Mouse (Mus musculus) heart, embryonic 10.5 days (tissue): ENCODE results near the gene Olfr545. TPM values are rescaled to one million over a fixed set of nuclear protein-coding genes. Genes with fewer than 3 reads are reported as not detected.

Experiments used
- DNase-seq: peaks from one replicate; pipeline ENCODE4 v3.0.0-alpha.2; 2017; ENCODE audit warnings: low spot score
- H3K27ac ChIP-seq: fragments of 300-500 bp; sonication (generic); 2 replicates; pipeline ENCODE4 v1.5.1; 2016; ENCODE audit warnings: mild to moderate bottlenecking
- H3K27me3 ChIP-seq: fragments of 300-500 bp; sonication (generic); 2 replicates; pipeline ENCODE4 v1.6.1; 2016; ENCODE audit warnings: mild to moderate bottlenecking; ENCODE audit not compliant: poor library complexity, insufficient read depth, severe bottlenecking
- H3K36me3 ChIP-seq: fragments of 300-500 bp; sonication (generic); 2 replicates; pipeline ENCODE4 v1.6.1; 2016; ENCODE audit warnings: mild to moderate bottlenecking, moderate library complexity
- H3K4me1 ChIP-seq: fragments of 300-500 bp; sonication (generic); 2 replicates; pipeline ENCODE4 v1.6.1; 2016; ENCODE audit warnings: mild to moderate bottlenecking
- H3K4me3 ChIP-seq: fragments of 300-500 bp; sonication (generic); 2 replicates; pipeline ENCODE4 v1.5.1; 2016; ENCODE audit warnings: mild to moderate bottlenecking, moderate library complexity
- H3K9me3 ChIP-seq: fragments of 300-500 bp; sonication (generic); 2 replicates; pipeline ENCODE4 v1.6.1; 2016; ENCODE audit warnings: mild to moderate bottlenecking, moderate library complexity
- WGBS: fragments of 180-500 bp; shearing (Covaris S2); methylation state at CpG from one replicate; pipeline ENCODE4 v1.1.7; 2016; 5-methylcytosine and 5-hydroxymethylcytosine counted together
- polyA plus RNA-seq: library from polyadenylated mRNA; unstranded; fragments of >200 nt; fragmentation: Nextera tagmentation; extraction: Ambion mirVana; gene quantifications from 2 replicates; pipeline ENCODE4 v1.2.1, GENCODE M21; 2016

Gene Olfr545
- polyA plus RNA-seq, 1 experiment from 2014 or later = not detected

- DNase-seq = no peak
- 88% methylated on average over 5 of the region's 5 CpGs for WGBS
- no peak overlapping the region for H3K27ac ChIP-seq
- H3K4me1 ChIP-seq = peaks cover 12% of the 10 kb centered on the region; the same call in 1 of the 2 replicates
- H3K27me3 ChIP-seq = no peaks in the 10 kb centered on the region
- no peaks in the 10 kb centered on the region for H3K9me3 ChIP-seq
- H3K4me3 ChIP-seq = no peak overlapping the region
- H3K36me3 ChIP-seq = 0 out of 2 replicates have a peak, but pooled peaks cover 4% of the 10 kb centered on the region
These were observed 22.8 kb downstream of the Olfr545 start for GRCm38 (mm10) chr7:102476601-102477000.

- Histone ChIP-seq H3K27ac (no peak overlapping the region), H3K36me3 (peaks cover 36% of the 10 kb centered on the region), H3K9me3 (no peaks in the 10 kb centered on the region), H3K4me1 (peaks cover 5% of the 10 kb centered on the region; the same call in 1 of the 2 replicates), H3K27me3 (no peaks in the 10 kb centered on the region), H3K4me3 (no peak overlapping the region)
- DNase-seq = no peak
- 62% methylated on average over 5 of the region's 5 CpGs for WGBS
These were observed 26.7 kb downstream of the Olfr545 start for GRCm38 (mm10) chr7:102472675-102473074.

- Histone ChIP-seq H3K27me3 (no peaks in the 10 kb centered on the region), H3K27ac (no peak overlapping the region), H3K9me3 (no peaks in the 10 kb centered on the region), H3K4me3 (no peak overlapping the region), H3K4me1 (peaks cover 2% of the 10 kb centered on the region; the same call in 1 of the 2 replicates), H3K36me3 (peaks cover 82% of the 10 kb centered on the region)
- WGBS = 89% methylated on average over 8 of the region's 8 CpGs
- no peak for DNase-seq
These were observed 31.8 kb downstream of the Olfr545 start for GRCm38 (mm10) chr7:102467566-102467965.

- Histone ChIP-seq H3K27me3 (no peaks in the 10 kb centered on the region), H3K9me3 (no peaks in the 10 kb centered on the region), H3K36me3 (peaks cover 98% of the 10 kb centered on the region), H3K4me3 (no peak overlapping the region), H3K4me1 (no peaks in the 10 kb centered on the region), H3K27ac (no peak overlapping the region)
- DNase-seq = no peak
- WGBS = 87% methylated on average over 5 of the region's 5 CpGs
These were observed 40.6 kb downstream of the Olfr545 start for GRCm38 (mm10) chr7:102458618-102459380.

- 94% methylated on average over 9 of the region's 9 CpGs for WGBS
- Histone ChIP-seq H3K27ac (no peak overlapping the region), H3K27me3 (no peaks in the 10 kb centered on the region), H3K9me3 (no peaks in the 10 kb centered on the region), H3K36me3 (peaks cover 75% of the 10 kb centered on the region), H3K4me1 (peaks cover 13% of the 10 kb centered on the region), H3K4me3 (no peak overlapping the region)
- DNase-seq = no peak
These were observed 52.9 kb downstream of the Olfr545 start for GRCm38 (mm10) chr7:102446438-102446837.

- Histone ChIP-seq H3K9me3 (no peaks in the 10 kb centered on the region), H3K4me1 (peaks cover 13% of the 10 kb centered on the region), H3K4me3 (0 out of 2 replicates have a peak overlapping the region, but pooled peaks have one; percentile 5), H3K27ac (no peak overlapping the region), H3K27me3 (peaks cover 5% of the 10 kb centered on the region), H3K36me3 (peaks cover 54% of the 10 kb centered on the region)
- WGBS = 81% methylated on average over 2 of the region's 2 CpGs
- DNase-seq = no peak
These were observed 55.1 kb downstream of the Olfr545 start for GRCm38 (mm10) chr7:102444301-102444700.

GRCm38 (mm10) chr7:102442432-102442831 is 56.9 kb downstream of the Olfr545 start:
- Histone ChIP-seq H3K27ac (peak overlapping the region; percentile 93), H3K4me1 (peaks cover 13% of the 10 kb centered on the region), H3K27me3 (peaks cover 10% of the 10 kb centered on the region), H3K36me3 (peaks cover 36% of the 10 kb centered on the region), H3K9me3 (no peaks in the 10 kb centered on the region), H3K4me3 (peak overlapping the region; percentile 76)
- WGBS = 2% methylated on average over 4 of the region's 4 CpGs
- no peak for DNase-seq

GRCm38 (mm10) chr7:102441657-102442391 is 57.5 kb downstream of the Olfr545 start, which contains the start of gene Rrm1:
Gene Rrm1, plus strand, starts transcription at chr7:102441695.
- peak within 1 kb of the TSS; percentile 93 for H3K27ac ChIP-seq
- H3K4me1 ChIP-seq = peaks cover 13% of the 10 kb centered on the region
- peaks cover 30% of the 10 kb centered on the region for H3K36me3 ChIP-seq
- H3K27me3 ChIP-seq = peaks cover 16% of the 10 kb centered on the region
- no peaks in the 10 kb centered on the region for H3K9me3 ChIP-seq
- WGBS = under 1% methylated on average over 56 of the region's 56 CpGs
- H3K4me3 ChIP-seq = peak within 1 kb of the TSS; percentile 76
- DNase-seq = peak; percentile 99

Other genes with a start within 250 kb of the Olfr545 start
- 42.8 and 48.9 TPM in 2 replicates for gene Rhog, start 243.5 kb downstream of the Olfr545 start, polyA plus RNA-seq
- 15.1 and 16.6 TPM in 2 replicates for gene Stim1, start 231.8 kb downstream of the Olfr545 start, polyA plus RNA-seq
- gene Rrm1, start 57.9 kb downstream of the Olfr545 start, polyA plus RNA-seq = 190 and 198 TPM in 2 replicates
- gene Olfr543, start 17.9 kb downstream of the Olfr545 start, polyA plus RNA-seq = 0.19 and 0.22 TPM in 2 replicates
- 0.04 TPM in 2 replicates for gene Olfr544, start 11.3 kb downstream of the Olfr545 start, polyA plus RNA-seq
- gene Olfr547, start 35.2 kb upstream of the Olfr545 start, polyA plus RNA-seq = not detected in 2 replicates
- not detected in 2 replicates for gene Olfr548-ps1, start 41.3 kb upstream of the Olfr545 start, polyA plus RNA-seq
- gene Olfr549, start 50.3 kb upstream of the Olfr545 start, polyA plus RNA-seq = not detected in 2 replicates
- 0.47 and 0.65 TPM in 2 replicates for gene Trim21, start 65.9 kb upstream of the Olfr545 start, polyA plus RNA-seq
- not detected in 2 replicates for gene Olfr550, start 71.9 kb upstream of the Olfr545 start, polyA plus RNA-seq
- not detected in 2 replicates for gene Olfr551, start 92.3 kb upstream of the Olfr545 start, polyA plus RNA-seq
- gene Olfr552, start 98.2 kb upstream of the Olfr545 start, polyA plus RNA-seq = not detected in 2 replicates
- gene Olfr553, start 118.6 kb upstream of the Olfr545 start, polyA plus RNA-seq = not detected in 2 replicates
- gene Olfr554, start 138.9 kb upstream of the Olfr545 start, polyA plus RNA-seq = not detected in 2 replicates
- not detected in 2 replicates for gene Olfr555, start 159.2 kb upstream of the Olfr545 start, polyA plus RNA-seq
- gene Olfr556, start 165.3 kb upstream of the Olfr545 start, polyA plus RNA-seq = not detected in 2 replicates
- gene Trim68, start 187.8 kb upstream of the Olfr545 start, polyA plus RNA-seq = 14.6 and 16.2 TPM in 2 replicates
- not detected in 2 replicates for gene Olfr557, start 196.3 kb upstream of the Olfr545 start, polyA plus RNA-seq
- gene Olfr558, start 202.6 kb upstream of the Olfr545 start, polyA plus RNA-seq = not detected in 2 replicates
- not detected in 2 replicates for gene Olfr33, start 219.5 kb upstream of the Olfr545 start, polyA plus RNA-seq
- not detected in 2 replicates for gene Olfr559, start 227.9 kb upstream of the Olfr545 start, polyA plus RNA-seq